Mouse (Mus musculus): ENCODE data around the gene Gipc2.
"Not testable (repeated sequence)": the region's sequence is repeated elsewhere in the genome, so short reads cannot be mapped to it uniquely, and the experiment has no call there.

Gene Gipc2

GRCm38 (mm10) chr3:152155296-152155948 is 10.6 kb downstream of the Gipc2 start:
- DNase-seq (ENCODE audit: low spot score) = no peak

- DNase-seq (ENCODE audit: low spot score) = no peak
Measured at GRCm38 (mm10) chr3:152154095-152154494, 11.9 kb downstream of the Gipc2 start.

GRCm38 (mm10) chr3:152153152-152153551 is 12.9 kb downstream of the Gipc2 start:
- no peak for DNase-seq (ENCODE audit: low spot score)

- no peak for DNase-seq (ENCODE audit: low spot score)
Measured at GRCm38 (mm10) chr3:152152483-152152804, 13.6 kb downstream of the Gipc2 start.

- DNase-seq (ENCODE audit: low spot score) = no peak
Measured at GRCm38 (mm10) chr3:152151725-152152482, 14.1 kb downstream of the Gipc2 start.

GRCm38 (mm10) chr3:152149863-152150262 is 16.2 kb downstream of the Gipc2 start:
- DNase-seq (ENCODE audit: low spot score) = no peak

- DNase-seq (ENCODE audit: low spot score) = no peak
Measured at GRCm38 (mm10) chr3:152149449-152149848, 16.6 kb downstream of the Gipc2 start.

- DNase-seq (ENCODE audit: low spot score) = no peak
Measured at GRCm38 (mm10) chr3:152147085-152147831, 18.8 kb downstream of the Gipc2 start.

GRCm38 (mm10) chr3:152145186-152145585 is 20.8 kb downstream of the Gipc2 start:
- DNase-seq (ENCODE audit: low spot score) = peak; percentile 22

- DNase-seq (ENCODE audit: low spot score) = no peak
Measured at GRCm38 (mm10) chr3:152142989-152143695, 22.9 kb downstream of the Gipc2 start.

- DNase-seq (ENCODE audit: low spot score) = no peak
Measured at GRCm38 (mm10) chr3:152142146-152142545, 23.9 kb downstream of the Gipc2 start.

- DNase-seq (ENCODE audit: low spot score) = not testable (repeated sequence)
Measured at GRCm38 (mm10) chr3:152139308-152139707, 26.7 kb downstream of the Gipc2 start.

- not testable (repeated sequence) for DNase-seq (ENCODE audit: low spot score)
Measured at GRCm38 (mm10) chr3:152136106-152136505, 29.9 kb downstream of the Gipc2 start.

GRCm38 (mm10) chr3:152133621-152134020 is 32.4 kb downstream of the Gipc2 start:
- no peak for DNase-seq (ENCODE audit: low spot score)

GRCm38 (mm10) chr3:152130963-152131362 is 35.1 kb downstream of the Gipc2 start:
- no peak for DNase-seq (ENCODE audit: low spot score)

- DNase-seq (ENCODE audit: low spot score) = not testable (repeated sequence)
Measured at GRCm38 (mm10) chr3:152129426-152129825, 36.6 kb downstream of the Gipc2 start.

- no peak for DNase-seq (ENCODE audit: low spot score)
Measured at GRCm38 (mm10) chr3:152128631-152129030, 37.4 kb downstream of the Gipc2 start.

- no peak for DNase-seq (ENCODE audit: low spot score)
Measured at GRCm38 (mm10) chr3:152127144-152127543, 38.9 kb downstream of the Gipc2 start.

- no peak for DNase-seq (ENCODE audit: low spot score)
Measured at GRCm38 (mm10) chr3:152122720-152123119, 43.3 kb downstream of the Gipc2 start.

- DNase-seq (ENCODE audit: low spot score) = no peak
Measured at GRCm38 (mm10) chr3:152122101-152122500, 43.9 kb downstream of the Gipc2 start.

GRCm38 (mm10) chr3:152121169-152122009 is 44.6 kb downstream of the Gipc2 start:
- no peak for DNase-seq (ENCODE audit: low spot score)
